Mouse (Mus musculus) hindbrain, embryonic 12.5 days (tissue): ENCODE measurements around the gene Fdxr. TPM values are rescaled to one million over a fixed set of nuclear protein-coding genes. Genes with fewer than 3 reads are reported as not detected.

Experiments
- ATAC-seq: fragments of 200-750 bp; cut with Nextera tagmentation; 2 replicates; pipeline ENCODE4 v1.8.0; 2017; ENCODE audit warnings: moderate TSS enrichment; ENCODE audit not compliant: low FRiP score
- H3K27ac ChIP-seq: fragments of 300-500 bp; sonication (generic); 2 replicates; pipeline ENCODE4 v1.5.1; 2016; ENCODE audit warnings: mild to moderate bottlenecking
- H3K27me3 ChIP-seq: fragments of 300-500 bp; sonication (generic); 2 replicates; pipeline ENCODE4 v1.6.1; 2016; ENCODE audit warnings: mild to moderate bottlenecking
- H3K36me3 ChIP-seq: fragments of 300-500 bp; sonication (generic); 2 replicates; pipeline ENCODE4 v1.6.1; 2016; ENCODE audit warnings: mild to moderate bottlenecking
- H3K4me1 ChIP-seq: fragments of 300-500 bp; sonication (generic); 2 replicates; pipeline ENCODE4 v1.6.1; 2016
- H3K4me2 ChIP-seq: fragments of 300-500 bp; sonication (generic); replicated peaks from 2 replicates; pipeline ENCODE4 v1.6.1; 2016; ENCODE audit warnings: mild to moderate bottlenecking
- H3K4me3 ChIP-seq: fragments of 300-500 bp; sonication (generic); 2 replicates; pipeline ENCODE4 v1.5.1; 2016; ENCODE audit warnings: mild to moderate bottlenecking
- H3K9ac ChIP-seq: fragments of 300-500 bp; sonication (generic); 2 replicates; pipeline ENCODE4 v1.6.1; 2016; ENCODE audit warnings: mild to moderate bottlenecking, moderate library complexity
- H3K9me3 ChIP-seq: fragments of 300-500 bp; sonication (generic); replicated peaks from 2 replicates; pipeline ENCODE4 v1.6.1; 2016; ENCODE audit warnings: mild to moderate bottlenecking
- WGBS: fragments of 180-500 bp; shearing (Covaris S2); methylation state at CpG from one replicate; pipeline ENCODE4 v1.1.7; 2016; 5-methylcytosine and 5-hydroxymethylcytosine counted together
- polyA plus RNA-seq: library from polyadenylated mRNA; unstranded; fragments of >200 nt; fragmentation: Nextera tagmentation; extraction: Ambion mirVana; gene quantifications from 2 replicates; pipeline ENCODE4 v1.2.1, GENCODE M21; 2016

Gene Fdxr
- polyA plus RNA-seq, 1 experiment from 2014 or later, result 18.0 TPM

- H3K27ac ChIP-seq, result no peak overlapping the region
- H3K4me1 ChIP-seq, result peaks cover 30% of the 10 kb centered on the region
- H3K4me3 ChIP-seq, result peak overlapping the region; percentile 21
- H3K36me3 ChIP-seq, result peaks cover 15% of the 10 kb centered on the region; the same call in 1 of the 2 replicates
- peaks cover 98% of the 10 kb centered on the region for H3K27me3 ChIP-seq
- ATAC-seq, result peak; percentile 26; the same call in 1 of the 2 replicates
- H3K4me2 ChIP-seq, result peak overlapping the region; percentile 50
- WGBS, result 6% methylated on average over 38 of the region's 39 CpGs
- no peaks in the 10 kb centered on the region for H3K9me3 ChIP-seq
- 0 out of 2 replicates have a peak overlapping the region, but pooled peaks have one; percentile 23 for H3K9ac ChIP-seq
Measured at GRCm38 (mm10) chr11:115264862-115265668, 11.8 kb downstream of the Fdxr start.

- H3K36me3 ChIP-seq, result peaks cover 11% of the 10 kb centered on the region; the same call in 1 of the 2 replicates
- no peak overlapping the region for H3K27ac ChIP-seq
- H3K4me1 ChIP-seq, result peaks cover 28% of the 10 kb centered on the region
- H3K9ac ChIP-seq, result no peak overlapping the region
- ATAC-seq, result no peak
- no peaks in the 10 kb centered on the region for H3K9me3 ChIP-seq
- H3K4me2 ChIP-seq, result no peak overlapping the region
- no peak overlapping the region for H3K4me3 ChIP-seq
- WGBS, result 71% methylated on average over 7 of the region's 7 CpGs
- peaks cover 99% of the 10 kb centered on the region for H3K27me3 ChIP-seq
Measured at GRCm38 (mm10) chr11:115264136-115264861, 12.6 kb downstream of the Fdxr start.

- H3K4me3 ChIP-seq, result no peak overlapping the region
- no peaks in the 10 kb centered on the region for H3K36me3 ChIP-seq
- ATAC-seq, result no peak
- no peak overlapping the region for H3K4me2 ChIP-seq
- H3K4me1 ChIP-seq, result peaks cover 31% of the 10 kb centered on the region
- H3K9me3 ChIP-seq, result no peaks in the 10 kb centered on the region
- H3K9ac ChIP-seq, result no peak overlapping the region
- no peak overlapping the region for H3K27ac ChIP-seq
- peaks cover 99% of the 10 kb centered on the region for H3K27me3 ChIP-seq
- WGBS, result 82% methylated on average over 11 of the region's 11 CpGs
Measured at GRCm38 (mm10) chr11:115262954-115263353, 13.9 kb downstream of the Fdxr start.

GRCm38 (mm10) chr11:115259134-115259533, 17.7 kb downstream of the Fdxr start:
- Histone ChIP-seq H3K4me1 (peaks cover 7% of the 10 kb centered on the region), H3K36me3 (no peaks in the 10 kb centered on the region), H3K4me2 (no peak overlapping the region), H3K27ac (no peak overlapping the region), H3K27me3 (peaks cover 99% of the 10 kb centered on the region), H3K9me3 (no peaks in the 10 kb centered on the region), H3K9ac (no peak overlapping the region), H3K4me3 (no peak overlapping the region)
- 88% methylated on average over 4 of the region's 4 CpGs for WGBS
- ATAC-seq, result no peak

- Histone ChIP-seq H3K36me3 (no peaks in the 10 kb centered on the region), H3K27ac (no peak overlapping the region), H3K4me1 (peaks cover 7% of the 10 kb centered on the region), H3K9ac (no peak overlapping the region), H3K9me3 (no peaks in the 10 kb centered on the region), H3K4me3 (peak overlapping the region; percentile 16), H3K4me2 (peak overlapping the region; percentile 33), H3K27me3 (peaks cover 98% of the 10 kb centered on the region)
- ATAC-seq, result no peak
- WGBS, result 17% methylated on average over 59 of the region's 59 CpGs
Measured at GRCm38 (mm10) chr11:115257775-115258510, 18.9 kb downstream of the Fdxr start.

- peaks cover 99% of the 10 kb centered on the region for H3K27me3 ChIP-seq
- WGBS, result 49% methylated on average over 3 of the region's 3 CpGs
- no peaks in the 10 kb centered on the region for H3K9me3 ChIP-seq
- H3K27ac ChIP-seq, result no peak overlapping the region
- H3K4me2 ChIP-seq, result no peak overlapping the region
- no peak overlapping the region for H3K9ac ChIP-seq
- no peak overlapping the region for H3K4me3 ChIP-seq
- no peak for ATAC-seq
- no peaks in the 10 kb centered on the region for H3K36me3 ChIP-seq
- H3K4me1 ChIP-seq, result peaks cover 40% of the 10 kb centered on the region
Measured at GRCm38 (mm10) chr11:115251258-115251657, 25.6 kb downstream of the Fdxr start.

GRCm38 (mm10) chr11:115250405-115251090, 26.3 kb downstream of the Fdxr start:
- Histone ChIP-seq H3K27ac (no peak overlapping the region), H3K36me3 (no peaks in the 10 kb centered on the region), H3K4me1 (peaks cover 47% of the 10 kb centered on the region), H3K4me2 (peak overlapping the region; percentile 75), H3K9me3 (no peaks in the 10 kb centered on the region), H3K9ac (peak overlapping the region; percentile 60; the same call in 1 of the 2 replicates), H3K4me3 (peak overlapping the region; percentile 39), H3K27me3 (peaks cover 96% of the 10 kb centered on the region)
- ATAC-seq, result no peak
- under 1% methylated on average over 35 of the region's 36 CpGs for WGBS

GRCm38 (mm10) chr11:115249721-115250404, 27.0 kb downstream of the Fdxr start:
- peak overlapping the region; percentile 60; the same call in 1 of the 2 replicates for H3K9ac ChIP-seq
- peaks cover 52% of the 10 kb centered on the region for H3K4me1 ChIP-seq
- 2% methylated on average over 63 of the region's 63 CpGs for WGBS
- peaks cover 91% of the 10 kb centered on the region for H3K27me3 ChIP-seq
- H3K36me3 ChIP-seq, result no peaks in the 10 kb centered on the region
- H3K4me2 ChIP-seq, result peak overlapping the region; percentile 75
- ATAC-seq, result no peak
- no peak overlapping the region for H3K27ac ChIP-seq
- H3K4me3 ChIP-seq, result peak overlapping the region; percentile 39
- H3K9me3 ChIP-seq, result no peaks in the 10 kb centered on the region

GRCm38 (mm10) chr11:115247945-115248344, 28.9 kb downstream of the Fdxr start:
- no peak overlapping the region for H3K27ac ChIP-seq
- H3K36me3 ChIP-seq, result peaks cover 7% of the 10 kb centered on the region
- H3K9me3 ChIP-seq, result no peaks in the 10 kb centered on the region
- no peak overlapping the region for H3K9ac ChIP-seq
- ATAC-seq, result no peak
- no peak overlapping the region for H3K4me2 ChIP-seq
- 67% methylated on average over 6 of the region's 6 CpGs for WGBS
- H3K4me1 ChIP-seq, result peaks cover 52% of the 10 kb centered on the region
- H3K4me3 ChIP-seq, result no peak overlapping the region
- peaks cover 86% of the 10 kb centered on the region for H3K27me3 ChIP-seq

GRCm38 (mm10) chr11:115247240-115247639, 29.6 kb downstream of the Fdxr start:
- H3K4me2 ChIP-seq, result no peak overlapping the region
- H3K9me3 ChIP-seq, result no peaks in the 10 kb centered on the region
- peaks cover 79% of the 10 kb centered on the region for H3K27me3 ChIP-seq
- H3K4me3 ChIP-seq, result no peak overlapping the region
- 26% methylated on average over 3 of the region's 3 CpGs for WGBS
- H3K36me3 ChIP-seq, result peaks cover 7% of the 10 kb centered on the region
- no peak overlapping the region for H3K27ac ChIP-seq
- no peak overlapping the region for H3K9ac ChIP-seq
- no peak for ATAC-seq
- H3K4me1 ChIP-seq, result peaks cover 56% of the 10 kb centered on the region

GRCm38 (mm10) chr11:115246386-115246785, 30.5 kb downstream of the Fdxr start:
- Histone ChIP-seq H3K9me3 (no peaks in the 10 kb centered on the region), H3K27me3 (peaks cover 71% of the 10 kb centered on the region), H3K4me1 (peaks cover 61% of the 10 kb centered on the region), H3K36me3 (peaks cover 7% of the 10 kb centered on the region), H3K4me2 (no peak overlapping the region), H3K27ac (no peak overlapping the region), H3K4me3 (no peak overlapping the region), H3K9ac (no peak overlapping the region)
- 57% methylated on average over 8 of the region's 8 CpGs for WGBS
- ATAC-seq, result no peak
